Mouse (Mus musculus) myocyte (in vitro differentiated cells): ENCODE measurements at regions not wholly inside any gene's neighbourhood (a gene's known extent, or its start where the extent isn't known, plus 50 kb on each side); places are given as distances from the start of the nearest gene placed in this dataset.

Experiments
- H3K27me3 ChIP-seq: one replicate; pipeline ENCODE4 v1.6.1; 2011; ENCODE audit not compliant: control insufficient read depth, insufficient read depth, insufficient read length
- H3K36me3 ChIP-seq: one replicate; pipeline ENCODE4 v1.6.1; 2011; ENCODE audit not compliant: control insufficient read depth, insufficient read depth
- H3K4me2 ChIP-seq: one replicate; pipeline ENCODE4 v1.6.1; 2011; ENCODE audit warnings: low read depth, control low read depth
- H3K4me3 ChIP-seq: one replicate; pipeline ENCODE4 v1.5.1; 2011; ENCODE audit warnings: mild to moderate bottlenecking, control low read depth, moderate library complexity
- H3K79me2 ChIP-seq: one replicate; pipeline ENCODE4 v1.6.1; 2011; ENCODE audit not compliant: control insufficient read depth, insufficient read depth
- H3ac ChIP-seq: one replicate; pipeline ENCODE4 v1.6.1; 2011; ENCODE audit not compliant: control insufficient read depth, insufficient read length
- CEBPB ChIP-seq: IDR thresholded peaks from 2 replicates; pipeline ENCODE4 v1.6.1; 2011; ENCODE audit warnings: mild to moderate bottlenecking, moderate library complexity; ENCODE audit not compliant: poor library complexity, insufficient read depth, severe bottlenecking
- E2F4 ChIP-seq: IDR thresholded peaks from one replicate; pipeline ENCODE4 v1.6.1; 2011; ENCODE audit warnings: mild to moderate bottlenecking, control low read depth, moderate library complexity; ENCODE audit not compliant: insufficient read depth
- MAX ChIP-seq: IDR thresholded peaks from one replicate; pipeline ENCODE4 v1.6.1; 2011; ENCODE audit warnings: low read depth, mild to moderate bottlenecking, control low read depth
- MYOD1 ChIP-seq, 3 experiments: IDR thresholded peaks; one replicate each; pipeline ENCODE4 v1.6.1; 2011; ENCODE audit warnings: control low read depth in 2 of 3, low read depth in 2 of 3, mild to moderate bottlenecking in 2 of 3, moderate library complexity in 1 of 3; ENCODE audit not compliant: insufficient read length in 2 of 3, control insufficient read depth in 1 of 3
- MYOG ChIP-seq, 3 experiments: IDR thresholded peaks; one replicate each; pipeline ENCODE4 v1.6.1; 2011; ENCODE audit warnings: control low read depth in 2 of 3, low read depth in 2 of 3, mild to moderate bottlenecking in 2 of 3; ENCODE audit not compliant: insufficient read length in 2 of 3, control insufficient read depth in 1 of 3, insufficient read depth in 1 of 3
- POLR2A ChIP-seq: IDR thresholded peaks from one replicate; pipeline ENCODE4 v1.6.1; 2011; ENCODE audit warnings: low read depth, mild to moderate bottlenecking, control low read depth, moderate library complexity; ENCODE audit not compliant: insufficient read length
- POLR2AphosphoS2 ChIP-seq: IDR thresholded peaks from one replicate; pipeline ENCODE4 v1.6.1; 2011; ENCODE audit warnings: low read depth, control low read depth; ENCODE audit not compliant: insufficient read length
- REST ChIP-seq: IDR thresholded peaks from one replicate; pipeline ENCODE4 v1.6.1; 2011; ENCODE audit warnings: mild to moderate bottlenecking, control low read depth, moderate library complexity; ENCODE audit not compliant: insufficient read depth, insufficient read length
- SRF ChIP-seq: IDR thresholded peaks from one replicate; pipeline ENCODE4 v1.6.1; 2011; ENCODE audit warnings: low read depth; ENCODE audit not compliant: control insufficient read depth, insufficient read length
- TCF12 ChIP-seq: IDR thresholded peaks from one replicate; pipeline ENCODE4 v1.6.1; 2011; ENCODE audit warnings: mild to moderate bottlenecking, control low read depth; ENCODE audit not compliant: poor library complexity, insufficient read depth, severe bottlenecking
- TCF3 ChIP-seq: IDR thresholded peaks from one replicate; pipeline ENCODE4 v1.6.1; 2011; ENCODE audit warnings: low read depth, control low read depth; ENCODE audit not compliant: insufficient read length
- USF1 ChIP-seq: IDR thresholded peaks from one replicate; pipeline ENCODE4 v1.6.1; 2011; ENCODE audit warnings: low read depth, mild to moderate bottlenecking, control low read depth, moderate library complexity

GRCm38 (mm10) chr16:77238358-77239175 lies 225.1 kb downstream of the Usp25 start:
- no peak overlapping the region for H3ac ChIP-seq
- TF ChIP-seq MYOD1 (IDR thresholded peaks at IDR 0.05; ENCODE audit: control insufficient read depth in 1 of 3, insufficient read length in 2 of 3, low read depth in 2 of 3) = no peak
- TF ChIP-seq POLR2AphosphoS2 = no peak
- no peak for TF ChIP-seq TCF3
- TF ChIP-seq USF1 = no peak
- TF ChIP-seq REST = no peak
- TF ChIP-seq MAX = no peak
- no peak for TF ChIP-seq CEBPB
- H3K27me3 ChIP-seq = no peaks in the 10 kb centered on the region
- no peaks in the 10 kb centered on the region for H3K79me2 ChIP-seq
- no peaks in the 10 kb centered on the region for H3K36me3 ChIP-seq
- no peak overlapping the region for H3K4me2 ChIP-seq
- H3K4me3 ChIP-seq = no peak overlapping the region

- no peak for TF ChIP-seq TCF3
- TF ChIP-seq SRF = no peak
- TF ChIP-seq POLR2AphosphoS2 = no peak
- no peak for TF ChIP-seq POLR2A
- TF ChIP-seq E2F4 = no peak
- no peak for TF ChIP-seq MYOG (IDR thresholded peaks at IDR 0.05; ENCODE audit: control insufficient read depth in 1 of 3, insufficient read depth in 1 of 3, insufficient read length in 2 of 3, low read depth in 2 of 3)
- TF ChIP-seq REST = no peak
- no peak for TF ChIP-seq CEBPB
- no peak for TF ChIP-seq MYOD1 (IDR thresholded peaks at IDR 0.05; ENCODE audit: control insufficient read depth in 1 of 3, insufficient read length in 2 of 3, low read depth in 2 of 3)
- Histone ChIP-seq H3K36me3 (no peaks in the 10 kb centered on the region), H3ac (no peak overlapping the region), H3K4me3 (no peak overlapping the region), H3K4me2 (no peak overlapping the region), H3K79me2 (no peaks in the 10 kb centered on the region), H3K27me3 (no peaks in the 10 kb centered on the region)
These were observed 224.3 kb downstream of the Usp25 start for GRCm38 (mm10) chr16:77237631-77238357.

- Histone ChIP-seq H3K4me3 (no peak overlapping the region), H3K4me2 (peak overlapping the region; percentile 55), H3K79me2 (no peaks in the 10 kb centered on the region), H3K36me3 (no peaks in the 10 kb centered on the region), H3K27me3 (no peaks in the 10 kb centered on the region), H3ac (no peak overlapping the region)
- TF ChIP-seq TCF12 = no peak
- TF ChIP-seq REST = no peak
- TF ChIP-seq MYOG (IDR thresholded peaks at IDR 0.05; ENCODE audit: control insufficient read depth in 1 of 3, insufficient read depth in 1 of 3, insufficient read length in 2 of 3, low read depth in 2 of 3) = no peak
- no peak for TF ChIP-seq E2F4
- no peak for TF ChIP-seq USF1
- TF ChIP-seq CEBPB = no peak
- TF ChIP-seq SRF = no peak
- no peak for TF ChIP-seq POLR2AphosphoS2
- no peak for TF ChIP-seq TCF3
- TF ChIP-seq POLR2A = no peak
- TF ChIP-seq MAX = no peak
- no peak for TF ChIP-seq MYOD1 (IDR thresholded peaks at IDR 0.05; ENCODE audit: control insufficient read depth in 1 of 3, insufficient read length in 2 of 3, low read depth in 2 of 3)
These were observed 223.7 kb downstream of the Usp25 start for GRCm38 (mm10) chr16:77237272-77237603.

GRCm38 (mm10) chr16:77236509-77237271 lies 223.2 kb downstream of the Usp25 start:
- H3K27me3 ChIP-seq = no peaks in the 10 kb centered on the region
- TF ChIP-seq MYOD1 (IDR thresholded peaks at IDR 0.05; ENCODE audit: control insufficient read depth in 1 of 3, insufficient read length in 2 of 3, low read depth in 2 of 3) (no peak), REST (no peak), MYOG (IDR thresholded peaks at IDR 0.05; ENCODE audit: control insufficient read depth in 1 of 3, insufficient read depth in 1 of 3, insufficient read length in 2 of 3, low read depth in 2 of 3) (no peak), CEBPB (no peak), MAX (no peak)
- H3ac ChIP-seq = no peak overlapping the region
- no peak overlapping the region for H3K4me3 ChIP-seq
- no peaks in the 10 kb centered on the region for H3K79me2 ChIP-seq
- no peaks in the 10 kb centered on the region for H3K36me3 ChIP-seq
- peak overlapping the region; percentile 55 for H3K4me2 ChIP-seq

- H3K79me2 ChIP-seq = no peaks in the 10 kb centered on the region
- no peak overlapping the region for H3K4me2 ChIP-seq
- TF ChIP-seq POLR2AphosphoS2 (no peak), MYOD1 (IDR thresholded peaks at IDR 0.05; ENCODE audit: control insufficient read depth in 1 of 3, insufficient read length in 2 of 3, low read depth in 2 of 3) (no peak), REST (no peak), USF1 (no peak), E2F4 (no peak), TCF3 (no peak), POLR2A (no peak), SRF (no peak), MAX (no peak), TCF12 (no peak), CEBPB (no peak), MYOG (IDR thresholded peaks at IDR 0.05; ENCODE audit: control insufficient read depth in 1 of 3, insufficient read depth in 1 of 3, insufficient read length in 2 of 3, low read depth in 2 of 3) (no peak)
- no peaks in the 10 kb centered on the region for H3K27me3 ChIP-seq
- H3K4me3 ChIP-seq = no peak overlapping the region
- no peak overlapping the region for H3ac ChIP-seq
- H3K36me3 ChIP-seq = no peaks in the 10 kb centered on the region
These were observed 222.5 kb downstream of the Usp25 start for GRCm38 (mm10) chr16:77236021-77236420.
